Mouse (Mus musculus) liver, embryonic 14.5 days (tissue): ENCODE measurements at regions not wholly inside any gene's neighbourhood (a gene's known extent, or its start where the extent isn't known, plus 50 kb on each side); places are given as distances from the start of the nearest gene placed in this dataset.

Experiments used
- CTCF ChIP-seq: IDR thresholded peaks from 2 replicates; pipeline ENCODE4 v1.5.1; 2016; ENCODE audit warnings: antibody characterized with exemption, low read depth, control low read depth
- EP300 ChIP-seq: IDR thresholded peaks from 2 replicates; pipeline ENCODE4 v1.6.1; 2016; ENCODE audit warnings: antibody characterized with exemption, low read depth

- TF ChIP-seq CTCF: no peak
- no peak for TF ChIP-seq EP300
Measured at GRCm38 (mm10) chr7:71217344-71217743, 133.9 kb downstream of the Gm10295 start.
